Mouse (Mus musculus): ENCODE results near the gene Rfc1. TPM values are rescaled to one million over a fixed set of nuclear protein-coding genes. Genes with fewer than 3 reads are reported as not detected.

The Rfc1 gene
- polyA plus RNA-seq, 1 experiment from 2014 or later: 82.3 TPM

DNA sequence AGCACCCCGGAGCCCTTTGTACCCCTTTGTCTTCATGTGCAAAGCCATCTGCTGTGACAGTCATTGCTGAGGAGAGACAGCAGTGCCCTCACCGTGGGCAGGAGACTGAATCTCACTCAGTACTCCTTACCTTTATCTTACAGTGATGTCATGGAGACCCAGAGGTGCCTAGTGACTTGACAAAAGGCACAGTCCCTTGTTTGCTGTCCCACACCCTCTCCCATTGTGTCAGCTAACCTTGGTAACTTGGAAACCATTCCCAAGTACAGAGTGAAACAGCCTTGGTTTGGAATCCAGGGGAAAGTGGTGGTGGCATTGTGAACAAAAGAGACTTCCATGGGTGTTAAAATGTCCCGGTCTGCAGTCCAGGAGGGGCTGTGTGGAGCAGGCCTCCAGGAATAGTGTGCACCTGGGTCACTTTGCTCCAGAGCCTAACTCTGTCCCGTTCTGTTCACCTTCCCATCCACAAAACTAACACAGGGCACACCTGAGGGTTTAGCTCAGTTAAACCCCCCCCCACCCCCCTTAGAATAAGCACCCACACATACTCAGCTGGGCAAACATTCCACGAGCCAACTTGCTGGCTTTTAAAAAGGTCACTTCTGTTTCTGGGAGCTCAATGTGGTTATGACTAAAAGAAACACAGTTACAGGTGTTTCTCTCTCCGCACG, 85.2 kb downstream of the Rfc1 start:
- H3K4me1 ChIP-seq (replicated peaks; ENCODE audit: control insufficient read depth, insufficient read depth, low read length): no peaks in the 10 kb centered on the region
- no peak for ATAC-seq (replicated peaks; ENCODE audit: low FRiP score)
- H3K9ac ChIP-seq (ENCODE audit: low read depth, low read length): no peak overlapping the region
- WGBS: 71% methylated on average over 7 of the region's 7 CpGs
- no peak for DNase-seq (ENCODE audit: low spot score)
- H3K4me2 ChIP-seq: no peak overlapping the region
- H3K27ac ChIP-seq (ENCODE audit: low read depth, low read length): no peak overlapping the region
- H3K9me3 ChIP-seq (ENCODE audit: control insufficient read depth, low read length): no peaks in the 10 kb centered on the region
- H3K36me3 ChIP-seq (ENCODE audit: control insufficient read depth, insufficient read depth, low read length): no peaks in the 10 kb centered on the region
- H3K4me3 ChIP-seq (ENCODE audit: low read depth, low read length): no peak overlapping the region
- H3K27me3 ChIP-seq (replicated peaks; ENCODE audit: control insufficient read depth, insufficient read depth, low read length): no peaks in the 10 kb centered on the region

DNA sequence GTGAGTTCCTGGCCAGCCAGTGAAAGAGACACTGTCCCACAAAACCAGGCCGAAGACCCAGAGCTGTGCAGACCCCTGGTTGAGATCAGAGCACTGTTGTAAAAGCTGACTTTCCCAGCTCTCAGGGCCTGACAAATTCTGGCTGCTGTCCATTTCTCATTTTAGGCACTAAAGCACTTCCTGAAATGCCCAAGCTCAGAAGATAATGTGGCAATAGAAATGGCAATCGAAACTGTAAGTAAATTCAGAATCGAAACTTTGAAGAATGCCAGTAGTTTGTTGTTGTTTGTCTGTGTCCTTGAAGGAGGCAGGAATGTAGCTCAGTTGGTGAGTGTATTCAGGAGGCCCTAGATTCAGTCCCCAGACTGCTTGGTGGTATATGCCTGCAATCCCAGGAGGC, 88.2 kb downstream of the Rfc1 start:
- no peaks in the 10 kb centered on the region for H3K9me3 ChIP-seq (ENCODE audit: control insufficient read depth, low read length)
- DNase-seq (ENCODE audit: low spot score) (no peak), ATAC-seq (replicated peaks; ENCODE audit: low FRiP score) (no peak)
- 90% methylated on average over 3 of the region's 3 CpGs for WGBS
- H3K9ac ChIP-seq (ENCODE audit: low read depth, low read length): no peak overlapping the region
- no peaks in the 10 kb centered on the region for H3K4me1 ChIP-seq (replicated peaks; ENCODE audit: control insufficient read depth, insufficient read depth, low read length)
- H3K36me3 ChIP-seq (ENCODE audit: control insufficient read depth, insufficient read depth, low read length): no peaks in the 10 kb centered on the region
- no peak overlapping the region for H3K27ac ChIP-seq (ENCODE audit: low read depth, low read length)
- no peak overlapping the region for H3K4me3 ChIP-seq (ENCODE audit: low read depth, low read length)
- H3K27me3 ChIP-seq (replicated peaks; ENCODE audit: control insufficient read depth, insufficient read depth, low read length): no peaks in the 10 kb centered on the region
- no peak overlapping the region for H3K4me2 ChIP-seq

DNA sequence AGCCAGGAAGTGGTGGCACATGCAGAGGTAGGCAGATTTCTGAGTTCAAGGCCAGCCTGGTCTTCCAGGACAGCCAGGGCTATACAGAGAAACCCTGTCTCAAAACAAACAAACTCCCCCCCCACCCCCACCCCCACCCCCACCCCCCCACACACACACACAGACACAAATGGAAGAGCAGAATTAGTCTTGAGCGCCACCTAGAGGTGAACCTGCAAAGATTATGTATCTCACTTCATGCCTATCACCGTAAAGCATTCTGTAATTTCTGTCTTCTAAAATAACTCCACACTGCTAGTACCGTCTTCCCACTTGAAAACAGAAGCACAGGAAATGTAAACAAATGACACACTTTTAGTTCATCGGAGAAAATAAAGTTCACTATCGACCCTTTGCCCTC, 92.7 kb downstream of the Rfc1 start:
- Histone ChIP-seq H3K4me1 (replicated peaks; ENCODE audit: control insufficient read depth, insufficient read depth, low read length) (no peaks in the 10 kb centered on the region), H3K4me2 (no peak overlapping the region), H3K9ac (ENCODE audit: low read depth, low read length) (no peak overlapping the region), H3K9me3 (ENCODE audit: control insufficient read depth, low read length) (no peaks in the 10 kb centered on the region), H3K36me3 (ENCODE audit: control insufficient read depth, insufficient read depth, low read length) (no peaks in the 10 kb centered on the region), H3K27ac (ENCODE audit: low read depth, low read length) (no peak overlapping the region), H3K27me3 (replicated peaks; ENCODE audit: control insufficient read depth, insufficient read depth, low read length) (no peaks in the 10 kb centered on the region), H3K4me3 (ENCODE audit: low read depth, low read length) (no peak overlapping the region)
- DNase-seq (ENCODE audit: low spot score): no peak
- ATAC-seq (replicated peaks; ENCODE audit: low FRiP score): no peak
- WGBS: 57% methylated on average over 5 of the region's 5 CpGs

DNA sequence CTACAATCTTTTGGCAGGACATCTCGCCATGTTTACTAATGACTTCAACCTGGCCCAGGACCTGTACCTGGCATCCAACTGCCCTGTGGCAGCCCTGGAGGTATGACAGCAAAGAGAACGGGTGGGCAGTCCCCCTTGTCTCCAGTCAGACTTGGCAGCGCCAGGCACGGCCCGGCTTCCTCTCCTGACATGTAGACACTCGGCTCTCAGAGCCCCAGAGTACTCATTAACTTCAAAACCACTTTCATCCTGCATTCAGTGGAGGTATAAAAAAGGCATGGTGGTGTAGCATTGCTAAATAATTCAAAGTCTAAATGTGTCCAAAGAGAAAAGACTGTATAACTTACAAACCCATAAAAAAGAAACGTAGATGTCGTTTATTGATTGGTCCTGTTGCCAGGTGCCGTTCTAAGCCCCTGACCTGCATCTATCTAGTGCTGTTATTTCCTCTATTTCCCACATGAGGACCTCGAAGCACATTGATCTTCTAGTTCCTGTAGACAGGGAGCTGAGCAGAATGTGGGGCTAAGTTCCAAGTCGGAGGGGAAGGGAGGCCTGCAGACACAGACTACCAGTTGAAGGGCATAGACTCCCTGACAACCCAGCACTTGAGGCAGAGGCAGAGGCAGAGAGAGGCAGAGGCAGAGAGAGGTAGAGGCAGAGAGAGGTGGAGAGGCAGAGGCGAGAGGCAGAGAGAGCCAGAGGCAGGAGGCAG, 104.0 kb downstream of the Rfc1 start:
- peaks cover 3% of the 10 kb centered on the region; the same call in 1 of the 2 replicates for H3K36me3 ChIP-seq (ENCODE audit: control insufficient read depth, insufficient read depth, low read length)
- ATAC-seq (replicated peaks; ENCODE audit: low FRiP score) (no peak), DNase-seq (ENCODE audit: low spot score) (no peak)
- H3K27ac ChIP-seq (ENCODE audit: low read depth, low read length): no peak overlapping the region
- no peak overlapping the region for H3K4me2 ChIP-seq
- no peaks in the 10 kb centered on the region for H3K9me3 ChIP-seq (ENCODE audit: control insufficient read depth, low read length)
- WGBS: 73% methylated on average over 12 of the region's 12 CpGs
- no peak overlapping the region for H3K4me3 ChIP-seq (ENCODE audit: low read depth, low read length)
- H3K27me3 ChIP-seq (replicated peaks; ENCODE audit: control insufficient read depth, insufficient read depth, low read length): no peaks in the 10 kb centered on the region
- no peaks in the 10 kb centered on the region for H3K4me1 ChIP-seq (replicated peaks; ENCODE audit: control insufficient read depth, insufficient read depth, low read length)
- H3K9ac ChIP-seq (ENCODE audit: low read depth, low read length): no peak overlapping the region

DNA sequence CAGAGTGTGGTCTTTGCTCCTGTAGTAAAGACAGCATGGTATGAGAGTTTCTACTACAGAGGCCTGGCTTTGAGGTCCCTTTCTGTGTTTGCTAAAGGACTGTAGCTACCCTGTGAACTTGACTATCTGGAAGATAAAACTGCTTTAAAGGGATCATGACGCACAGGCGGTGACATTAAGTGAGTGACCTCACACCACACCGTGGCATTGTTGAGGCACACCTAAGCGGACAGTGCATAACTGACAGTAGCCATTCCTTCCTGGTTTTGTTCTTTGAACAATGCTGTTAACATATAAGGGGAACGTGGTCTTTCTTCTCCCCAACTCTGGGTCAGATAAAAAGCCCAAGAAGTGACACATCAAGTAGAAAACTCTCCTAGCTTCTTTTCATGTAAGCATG, 111.4 kb downstream of the Rfc1 start:
- H3K4me2 ChIP-seq: no peak overlapping the region
- no peak overlapping the region for H3K4me3 ChIP-seq (ENCODE audit: low read depth, low read length)
- DNase-seq (ENCODE audit: low spot score): no peak
- H3K27me3 ChIP-seq (replicated peaks; ENCODE audit: control insufficient read depth, insufficient read depth, low read length): no peaks in the 10 kb centered on the region
- no peak for ATAC-seq (replicated peaks; ENCODE audit: low FRiP score)
- no peak overlapping the region for H3K27ac ChIP-seq (ENCODE audit: low read depth, low read length)
- 70% methylated on average over 5 of the region's 5 CpGs for WGBS
- no peak overlapping the region for H3K9ac ChIP-seq (ENCODE audit: low read depth, low read length)
- no peaks in the 10 kb centered on the region for H3K36me3 ChIP-seq (ENCODE audit: control insufficient read depth, insufficient read depth, low read length)
- no peaks in the 10 kb centered on the region for H3K9me3 ChIP-seq (ENCODE audit: control insufficient read depth, low read length)
- H3K4me1 ChIP-seq (replicated peaks; ENCODE audit: control insufficient read depth, insufficient read depth, low read length): no peaks in the 10 kb centered on the region

DNA sequence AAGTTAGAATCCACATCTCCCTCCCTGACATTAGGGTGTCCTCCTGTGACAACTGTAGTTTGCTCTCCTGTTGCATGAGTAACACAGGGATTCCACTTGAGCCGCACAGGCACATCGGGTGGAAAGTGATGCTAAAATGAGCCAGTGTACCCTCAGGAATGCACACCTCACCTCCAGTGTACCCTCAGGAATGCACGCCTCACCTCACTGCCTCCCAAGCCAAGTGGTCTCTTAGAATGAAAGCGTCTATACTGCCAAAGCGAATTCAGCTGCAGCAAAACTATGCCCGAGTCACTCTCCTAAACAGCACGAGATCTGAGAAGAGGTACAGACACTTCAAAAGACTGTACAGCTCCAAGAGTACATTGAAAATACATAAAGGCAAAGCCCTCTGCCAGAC, 114.4 kb downstream of the Rfc1 start:
- H3K4me3 ChIP-seq (ENCODE audit: low read depth, low read length): no peak overlapping the region
- no peaks in the 10 kb centered on the region for H3K4me1 ChIP-seq (replicated peaks; ENCODE audit: control insufficient read depth, insufficient read depth, low read length)
- ATAC-seq (replicated peaks; ENCODE audit: low FRiP score): no peak
- H3K27ac ChIP-seq (ENCODE audit: low read depth, low read length): no peak overlapping the region
- H3K4me2 ChIP-seq: no peak overlapping the region
- H3K9ac ChIP-seq (ENCODE audit: low read depth, low read length): no peak overlapping the region
- no peak for DNase-seq (ENCODE audit: low spot score)
- no peaks in the 10 kb centered on the region for H3K9me3 ChIP-seq (ENCODE audit: control insufficient read depth, low read length)
- WGBS: 80% methylated on average over 7 of the region's 7 CpGs
- no peaks in the 10 kb centered on the region for H3K27me3 ChIP-seq (replicated peaks; ENCODE audit: control insufficient read depth, insufficient read depth, low read length)
- no peaks in the 10 kb centered on the region for H3K36me3 ChIP-seq (ENCODE audit: control insufficient read depth, insufficient read depth, low read length)

DNA sequence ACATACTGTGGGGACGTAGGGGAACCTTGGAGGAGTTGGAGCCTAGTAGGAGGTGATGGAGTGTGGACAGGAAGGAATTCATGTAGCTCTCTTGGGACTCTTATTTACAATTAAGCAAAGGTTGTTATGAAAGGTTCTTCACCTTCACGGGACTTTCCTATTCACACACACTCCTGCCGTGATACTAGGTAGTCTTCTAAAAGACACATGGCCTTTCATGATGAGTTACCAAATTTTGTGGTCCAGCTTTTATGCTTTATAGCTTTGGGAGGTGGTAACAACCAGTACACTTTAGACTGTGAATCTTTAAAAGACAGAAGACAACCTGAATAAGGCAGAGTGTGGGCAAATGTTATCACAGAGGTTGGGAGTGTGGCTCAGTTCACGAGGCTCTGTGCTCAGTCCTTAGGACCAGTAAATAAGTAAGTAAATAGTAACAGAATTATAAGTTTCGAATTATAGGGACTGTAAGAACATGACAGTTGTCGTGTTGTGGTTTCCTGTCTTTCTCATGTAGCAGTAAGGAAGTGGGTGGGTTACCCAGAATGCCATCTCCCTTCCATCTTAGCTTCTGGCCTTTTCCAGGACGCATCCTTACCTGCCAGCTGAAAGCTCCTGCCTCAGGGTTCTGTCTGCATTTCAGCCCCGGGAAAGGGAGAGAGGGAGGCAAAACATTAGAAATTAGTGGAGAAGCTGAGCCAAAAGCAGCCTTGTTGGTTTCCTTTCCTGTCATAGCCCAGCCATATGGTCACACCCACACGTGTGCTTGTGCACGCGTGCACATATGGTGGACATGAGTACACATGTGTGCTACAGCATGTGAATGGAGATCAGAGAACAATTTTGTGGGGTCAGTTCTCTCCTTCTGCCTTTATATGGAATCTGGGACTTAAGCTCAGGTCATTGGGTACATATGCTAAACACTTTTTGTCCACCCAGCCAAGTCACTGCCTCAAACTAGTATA, 117.9 kb downstream of the Rfc1 start:
- no peak for DNase-seq (ENCODE audit: low spot score)
- Histone ChIP-seq H3K27me3 (replicated peaks; ENCODE audit: control insufficient read depth, insufficient read depth, low read length) (no peaks in the 10 kb centered on the region), H3K4me1 (replicated peaks; ENCODE audit: control insufficient read depth, insufficient read depth, low read length) (no peaks in the 10 kb centered on the region), H3K9me3 (ENCODE audit: control insufficient read depth, low read length) (no peaks in the 10 kb centered on the region), H3K4me2 (no peak overlapping the region), H3K27ac (ENCODE audit: low read depth, low read length) (no peak overlapping the region), H3K36me3 (ENCODE audit: control insufficient read depth, insufficient read depth, low read length) (no peaks in the 10 kb centered on the region), H3K4me3 (ENCODE audit: low read depth, low read length) (no peak overlapping the region), H3K9ac (ENCODE audit: low read depth, low read length) (no peak overlapping the region)
- WGBS: 78% methylated on average over 11 of the region's 11 CpGs
- ATAC-seq (replicated peaks; ENCODE audit: low FRiP score): no peak

DNA sequence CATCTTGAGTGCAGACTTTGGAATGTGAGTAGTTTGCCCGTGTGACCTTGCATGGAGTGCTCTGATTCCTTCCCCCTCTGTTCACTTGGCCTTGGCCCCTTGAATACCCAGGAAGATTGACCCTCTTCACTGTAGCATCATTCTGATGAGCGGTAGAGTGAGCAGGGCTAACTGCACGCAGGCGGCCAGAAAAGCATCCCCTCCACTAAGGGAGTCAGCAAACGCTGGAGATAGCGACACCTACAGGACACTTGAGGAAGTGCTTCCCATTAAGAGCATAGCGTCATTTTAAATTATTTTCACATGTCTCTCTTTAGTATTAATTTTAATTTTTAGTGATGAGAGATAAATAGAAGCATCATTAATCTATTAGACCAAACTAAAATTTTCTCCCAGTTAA, 122.1 kb downstream of the Rfc1 start:
- no peak for ATAC-seq (replicated peaks; ENCODE audit: low FRiP score)
- no peaks in the 10 kb centered on the region for H3K9me3 ChIP-seq (ENCODE audit: control insufficient read depth, low read length)
- H3K27ac ChIP-seq (ENCODE audit: low read depth, low read length): no peak overlapping the region
- WGBS: 24% methylated on average over 7 of the region's 7 CpGs
- H3K4me2 ChIP-seq: no peak overlapping the region
- H3K36me3 ChIP-seq (ENCODE audit: control insufficient read depth, insufficient read depth, low read length): no peaks in the 10 kb centered on the region
- H3K4me1 ChIP-seq (replicated peaks; ENCODE audit: control insufficient read depth, insufficient read depth, low read length): no peaks in the 10 kb centered on the region
- DNase-seq (ENCODE audit: low spot score): no peak
- no peaks in the 10 kb centered on the region for H3K27me3 ChIP-seq (replicated peaks; ENCODE audit: control insufficient read depth, insufficient read depth, low read length)
- H3K9ac ChIP-seq (ENCODE audit: low read depth, low read length): no peak overlapping the region
- H3K4me3 ChIP-seq (ENCODE audit: low read depth, low read length): no peak overlapping the region

All from liver, embryonic 11.5 days (tissue).